Mouse (Mus musculus): Measurements from ENCODE around the gene Espn. TPM values are rescaled to one million over a fixed set of nuclear protein-coding genes. Genes with fewer than 3 reads are reported as not detected.

Espn gene
- polyA plus RNA-seq, 1 experiment from 2014 or later = not detected

- Histone ChIP-seq H3K9ac (ENCODE audit: low read length) (peak overlapping the region; percentile 82), H3K4me2 (ENCODE audit: low read length) (peak overlapping the region; percentile 84), H3K27ac (ENCODE audit: low read depth, low read length) (no peak overlapping the region), H3K4me1 (ENCODE audit: control insufficient read depth, insufficient read depth, low read length) (peaks cover 18% of the 10 kb centered on the region), H3K4me3 (ENCODE audit: low read depth, low read length) (peak overlapping the region; percentile 68), H3K27me3 (replicated peaks; ENCODE audit: control insufficient read depth, insufficient read depth, low read length) (no peaks in the 10 kb centered on the region), H3K36me3 (ENCODE audit: control insufficient read depth, insufficient read depth, low read length) (no peaks in the 10 kb centered on the region), H3K9me3 (replicated peaks; ENCODE audit: control insufficient read depth, low read length) (no peaks in the 10 kb centered on the region)
- DNase-seq (ENCODE audit: low spot score) (peak; percentile 54), ATAC-seq (peak; percentile 69)
- WGBS = under 1% methylated on average over 50 of the region's 92 CpGs
Measured at GRCm38 (mm10) chr4:152086505-152087210, 65.5 kb downstream of the Espn start.

GRCm38 (mm10) chr4:152084616-152085015, 67.6 kb downstream of the Espn start:
- 87% methylated on average over 7 of the region's 7 CpGs for WGBS
- DNase-seq (ENCODE audit: low spot score) (no peak), ATAC-seq (no peak)
- Histone ChIP-seq H3K4me2 (ENCODE audit: low read length) (no peak overlapping the region), H3K9ac (ENCODE audit: low read length) (no peak overlapping the region), H3K9me3 (replicated peaks; ENCODE audit: control insufficient read depth, low read length) (no peaks in the 10 kb centered on the region), H3K27me3 (replicated peaks; ENCODE audit: control insufficient read depth, insufficient read depth, low read length) (no peaks in the 10 kb centered on the region), H3K4me3 (ENCODE audit: low read depth, low read length) (no peak overlapping the region), H3K27ac (ENCODE audit: low read depth, low read length) (no peak overlapping the region), H3K4me1 (ENCODE audit: control insufficient read depth, insufficient read depth, low read length) (peaks cover 18% of the 10 kb centered on the region), H3K36me3 (ENCODE audit: control insufficient read depth, insufficient read depth, low read length) (no peaks in the 10 kb centered on the region)

GRCm38 (mm10) chr4:152083611-152084220, 68.5 kb downstream of the Espn start:
- Histone ChIP-seq H3K4me1 (ENCODE audit: control insufficient read depth, insufficient read depth, low read length) (peaks cover 16% of the 10 kb centered on the region), H3K9me3 (replicated peaks; ENCODE audit: control insufficient read depth, low read length) (no peaks in the 10 kb centered on the region), H3K27me3 (replicated peaks; ENCODE audit: control insufficient read depth, insufficient read depth, low read length) (no peaks in the 10 kb centered on the region), H3K9ac (ENCODE audit: low read length) (no peak overlapping the region), H3K4me2 (ENCODE audit: low read length) (no peak overlapping the region), H3K4me3 (ENCODE audit: low read depth, low read length) (no peak overlapping the region), H3K36me3 (ENCODE audit: control insufficient read depth, insufficient read depth, low read length) (no peaks in the 10 kb centered on the region), H3K27ac (ENCODE audit: low read depth, low read length) (no peak overlapping the region)
- DNase-seq (ENCODE audit: low spot score) = no peak
- WGBS = 62% methylated on average over 7 of the region's 7 CpGs
- ATAC-seq = no peak

- 72% methylated on average over 7 of the region's 7 CpGs for WGBS
- H3K9ac ChIP-seq (ENCODE audit: low read length) = no peak overlapping the region
- H3K36me3 ChIP-seq (ENCODE audit: control insufficient read depth, insufficient read depth, low read length) = no peaks in the 10 kb centered on the region
- no peaks in the 10 kb centered on the region for H3K4me1 ChIP-seq (ENCODE audit: control insufficient read depth, insufficient read depth, low read length)
- no peaks in the 10 kb centered on the region for H3K9me3 ChIP-seq (replicated peaks; ENCODE audit: control insufficient read depth, low read length)
- H3K27ac ChIP-seq (ENCODE audit: low read depth, low read length) = no peak overlapping the region
- DNase-seq (ENCODE audit: low spot score) (no peak), ATAC-seq (no peak)
- H3K4me3 ChIP-seq (ENCODE audit: low read depth, low read length) = no peak overlapping the region
- H3K27me3 ChIP-seq (replicated peaks; ENCODE audit: control insufficient read depth, insufficient read depth, low read length) = no peaks in the 10 kb centered on the region
- H3K4me2 ChIP-seq (ENCODE audit: low read length) = no peak overlapping the region
Measured at GRCm38 (mm10) chr4:152079931-152080330, 72.2 kb downstream of the Espn start.

GRCm38 (mm10) chr4:152079261-152079660, 72.9 kb downstream of the Espn start:
- no peak for DNase-seq (ENCODE audit: low spot score)
- ATAC-seq = no peak
- no peaks in the 10 kb centered on the region for H3K27me3 ChIP-seq (replicated peaks; ENCODE audit: control insufficient read depth, insufficient read depth, low read length)
- H3K4me3 ChIP-seq (ENCODE audit: low read depth, low read length) = no peak overlapping the region
- no peaks in the 10 kb centered on the region for H3K9me3 ChIP-seq (replicated peaks; ENCODE audit: control insufficient read depth, low read length)
- 91% methylated on average over 3 of the region's 3 CpGs for WGBS
- H3K4me2 ChIP-seq (ENCODE audit: low read length) = no peak overlapping the region
- H3K9ac ChIP-seq (ENCODE audit: low read length) = no peak overlapping the region
- H3K4me1 ChIP-seq (ENCODE audit: control insufficient read depth, insufficient read depth, low read length) = no peaks in the 10 kb centered on the region
- no peak overlapping the region for H3K27ac ChIP-seq (ENCODE audit: low read depth, low read length)
- no peaks in the 10 kb centered on the region for H3K36me3 ChIP-seq (ENCODE audit: control insufficient read depth, insufficient read depth, low read length)

GRCm38 (mm10) chr4:152078105-152078530, 74.1 kb downstream of the Espn start:
- H3K9me3 ChIP-seq (replicated peaks; ENCODE audit: control insufficient read depth, low read length) = no peaks in the 10 kb centered on the region
- no peak overlapping the region for H3K4me2 ChIP-seq (ENCODE audit: low read length)
- ATAC-seq (no peak), DNase-seq (ENCODE audit: low spot score) (no peak)
- H3K27ac ChIP-seq (ENCODE audit: low read depth, low read length) = no peak overlapping the region
- no peak overlapping the region for H3K4me3 ChIP-seq (ENCODE audit: low read depth, low read length)
- no peak overlapping the region for H3K9ac ChIP-seq (ENCODE audit: low read length)
- no peaks in the 10 kb centered on the region for H3K27me3 ChIP-seq (replicated peaks; ENCODE audit: control insufficient read depth, insufficient read depth, low read length)
- WGBS = 89% methylated on average over 10 of the region's 10 CpGs
- no peaks in the 10 kb centered on the region for H3K36me3 ChIP-seq (ENCODE audit: control insufficient read depth, insufficient read depth, low read length)
- H3K4me1 ChIP-seq (ENCODE audit: control insufficient read depth, insufficient read depth, low read length) = no peaks in the 10 kb centered on the region

- no peak overlapping the region for H3K27ac ChIP-seq (ENCODE audit: low read depth, low read length)
- no peak overlapping the region for H3K9ac ChIP-seq (ENCODE audit: low read length)
- ATAC-seq (no peak), DNase-seq (ENCODE audit: low spot score) (no peak)
- no peaks in the 10 kb centered on the region for H3K4me1 ChIP-seq (ENCODE audit: control insufficient read depth, insufficient read depth, low read length)
- H3K27me3 ChIP-seq (replicated peaks; ENCODE audit: control insufficient read depth, insufficient read depth, low read length) = no peaks in the 10 kb centered on the region
- no peak overlapping the region for H3K4me3 ChIP-seq (ENCODE audit: low read depth, low read length)
- 82% methylated on average over 9 of the region's 9 CpGs for WGBS
- H3K36me3 ChIP-seq (ENCODE audit: control insufficient read depth, insufficient read depth, low read length) = no peaks in the 10 kb centered on the region
- H3K4me2 ChIP-seq (ENCODE audit: low read length) = no peak overlapping the region
- no peaks in the 10 kb centered on the region for H3K9me3 ChIP-seq (replicated peaks; ENCODE audit: control insufficient read depth, low read length)
Measured at GRCm38 (mm10) chr4:152077191-152077590, 75.0 kb downstream of the Espn start.

- WGBS = 82% methylated on average over 9 of the region's 9 CpGs
- no peak for DNase-seq (ENCODE audit: low spot score)
- no peak for ATAC-seq
- H3K4me2 ChIP-seq (ENCODE audit: low read length) = no peak overlapping the region
- H3K4me1 ChIP-seq (ENCODE audit: control insufficient read depth, insufficient read depth, low read length) = no peaks in the 10 kb centered on the region
- no peaks in the 10 kb centered on the region for H3K36me3 ChIP-seq (ENCODE audit: control insufficient read depth, insufficient read depth, low read length)
- no peak overlapping the region for H3K4me3 ChIP-seq (ENCODE audit: low read depth, low read length)
- no peaks in the 10 kb centered on the region for H3K9me3 ChIP-seq (replicated peaks; ENCODE audit: control insufficient read depth, low read length)
- H3K27me3 ChIP-seq (replicated peaks; ENCODE audit: control insufficient read depth, insufficient read depth, low read length) = no peaks in the 10 kb centered on the region
- H3K9ac ChIP-seq (ENCODE audit: low read length) = no peak overlapping the region
- no peak overlapping the region for H3K27ac ChIP-seq (ENCODE audit: low read depth, low read length)
Measured at GRCm38 (mm10) chr4:152074548-152074947, 77.6 kb downstream of the Espn start.

- no peaks in the 10 kb centered on the region for H3K9me3 ChIP-seq (replicated peaks; ENCODE audit: control insufficient read depth, low read length)
- no peak overlapping the region for H3K4me2 ChIP-seq (ENCODE audit: low read length)
- H3K4me1 ChIP-seq (ENCODE audit: control insufficient read depth, insufficient read depth, low read length) = no peaks in the 10 kb centered on the region
- H3K9ac ChIP-seq (ENCODE audit: low read length) = no peak overlapping the region
- H3K36me3 ChIP-seq (ENCODE audit: control insufficient read depth, insufficient read depth, low read length) = no peaks in the 10 kb centered on the region
- no peaks in the 10 kb centered on the region for H3K27me3 ChIP-seq (replicated peaks; ENCODE audit: control insufficient read depth, insufficient read depth, low read length)
- WGBS = 88% methylated on average over 6 of the region's 6 CpGs
- no peak for DNase-seq (ENCODE audit: low spot score)
- no peak overlapping the region for H3K4me3 ChIP-seq (ENCODE audit: low read depth, low read length)
- H3K27ac ChIP-seq (ENCODE audit: low read depth, low read length) = no peak overlapping the region
- ATAC-seq = no peak
Measured at GRCm38 (mm10) chr4:152073715-152074114, 78.5 kb downstream of the Espn start.

Measured in forebrain, embryonic 14.5 days (tissue).